Mouse (Mus musculus): ENCODE measurements around the gene Higd1c.

GRCm38 (mm10) chr15:100414011-100414410 is 49.7 kb downstream of the Higd1c start:
- TF ChIP-seq POLR2A (IDR thresholded peaks at IDR 0.05; ENCODE audit: insufficient read depth, low read length) (no peak), CTCF (IDR thresholded peaks at IDR 0.05; ENCODE audit: low read depth, low read length) (no peak)

Measured in ES-Bruce4 (cell line).